Mouse (Mus musculus) spleen, adult 18-20 months (tissue): ENCODE data around the gene Angel1.

Experiments used
- DNase-seq, 2 experiments: peaks; one replicate each; pipeline ENCODE4 v3.0.0; 2022; ENCODE audit warnings: mixed read lengths in 2 of 2

The Angel1 gene

DNA sequence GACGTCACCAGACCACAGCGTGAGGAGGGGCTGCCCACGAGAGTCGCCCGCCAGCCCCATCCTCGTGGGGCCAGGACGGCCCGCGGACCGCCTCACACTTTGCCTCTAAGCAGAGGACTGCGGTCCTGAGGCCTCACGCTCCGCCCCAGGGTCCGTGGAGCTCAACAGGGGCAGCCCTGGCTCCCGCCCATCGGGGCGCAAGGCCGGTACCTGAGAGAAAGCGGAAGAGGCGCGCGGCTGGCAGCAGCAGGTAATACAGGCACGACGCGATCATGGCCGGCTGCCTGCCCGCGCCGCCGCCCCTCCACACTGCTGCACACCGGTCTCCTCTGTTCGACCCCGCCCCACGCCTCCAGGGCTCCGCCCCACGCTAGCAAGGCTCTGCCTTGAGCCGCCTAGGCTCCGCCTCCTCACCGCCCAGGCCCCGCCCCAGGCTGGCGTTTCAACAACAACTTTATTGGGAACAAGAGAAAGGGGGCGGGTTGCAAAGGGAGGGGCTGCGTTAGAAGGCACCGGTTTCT, at the start of gene Angel1:
Gene Angel1 (minus strand): TSS at position 341 of the 521 bp plus-strand sequence.
- peak; percentile 98 for DNase-seq

DNA sequence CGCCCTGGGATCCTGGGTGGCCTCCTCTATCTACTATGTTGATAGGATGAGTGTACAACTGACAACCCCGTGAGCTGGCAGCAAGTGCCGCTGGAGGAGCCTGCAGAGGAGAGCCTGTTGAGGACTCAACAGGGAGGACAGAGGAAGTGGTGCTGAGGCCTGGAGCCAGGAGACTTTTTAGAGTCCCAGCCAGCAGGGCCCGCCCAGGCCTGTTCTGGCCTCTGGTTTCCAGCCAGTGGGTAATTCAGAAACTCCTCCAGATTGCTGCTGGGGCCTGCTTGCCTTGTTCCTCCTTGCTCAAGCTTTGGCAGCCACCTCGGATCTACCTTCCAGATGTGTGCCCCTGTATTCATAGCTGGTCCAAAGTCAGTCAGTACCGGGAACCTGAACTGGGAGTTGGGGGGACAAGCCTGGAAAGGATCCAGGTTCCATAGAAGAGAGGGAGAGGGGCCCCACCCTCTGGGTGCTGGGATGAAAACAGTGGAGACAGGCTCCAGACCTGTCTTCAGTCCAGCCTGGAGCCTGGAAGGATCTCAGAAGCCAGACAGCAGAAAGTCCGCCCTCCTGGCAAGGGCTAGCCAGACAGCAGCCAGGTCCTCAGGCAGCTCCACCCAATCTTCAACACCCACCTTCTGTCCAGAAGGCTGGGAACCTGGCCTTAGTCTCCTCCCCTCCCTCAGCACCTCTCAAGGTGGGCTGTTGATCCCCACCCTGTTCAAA, 49.5 kb upstream of the Angel1 start:
- DNase-seq, result no peak

DNA sequence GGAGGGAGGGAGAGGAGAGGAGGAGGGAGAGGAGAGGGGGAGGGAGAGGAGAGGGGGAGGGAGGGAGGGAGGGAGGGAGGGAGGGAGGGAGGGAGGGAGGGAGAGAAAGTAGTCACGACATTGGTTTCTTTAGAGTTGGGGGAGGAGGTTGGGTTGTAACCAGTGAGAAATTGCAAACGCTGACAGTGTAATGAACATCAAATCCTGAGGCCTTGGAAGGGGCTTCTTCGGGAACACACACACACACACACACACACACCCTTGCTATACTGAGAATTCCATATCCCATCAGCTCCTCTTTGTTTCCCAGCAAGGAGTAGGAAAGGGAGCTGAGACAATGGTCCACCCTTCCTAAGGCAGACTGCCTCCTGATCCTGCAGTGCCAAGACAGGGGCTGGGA, 46.3 kb upstream of the Angel1 start:
- DNase-seq, result no peak

DNA sequence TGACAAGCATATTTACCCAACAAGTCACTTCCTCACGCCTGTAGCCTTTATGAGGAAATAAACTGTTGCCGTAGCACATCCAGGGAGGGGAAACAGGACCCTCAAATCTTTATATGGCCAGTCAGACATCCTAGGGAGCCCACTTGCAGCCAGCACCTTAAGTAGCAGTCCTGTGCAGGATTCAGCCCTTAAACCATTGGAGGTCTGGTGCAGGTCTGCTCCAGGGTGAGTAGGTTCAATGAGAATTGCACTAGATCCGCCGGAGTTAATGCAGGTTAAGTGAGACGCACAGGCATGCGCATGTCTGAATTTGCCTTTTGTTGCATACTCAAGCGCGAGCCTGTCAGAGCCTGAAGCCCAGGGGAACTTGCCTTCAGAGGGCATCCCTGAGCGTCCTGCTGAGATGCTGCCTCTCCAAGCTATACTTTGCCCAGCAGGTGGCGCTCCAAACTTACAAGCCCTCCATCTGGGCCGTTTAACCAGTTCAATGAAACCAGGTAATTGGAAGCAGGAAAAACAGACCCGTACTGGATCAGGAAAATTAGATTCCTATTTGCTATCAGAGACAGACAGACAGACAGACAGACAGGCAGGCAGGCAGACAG, 45.7 kb upstream of the Angel1 start:
- DNase-seq, result peak; percentile 66 to 87

DNA sequence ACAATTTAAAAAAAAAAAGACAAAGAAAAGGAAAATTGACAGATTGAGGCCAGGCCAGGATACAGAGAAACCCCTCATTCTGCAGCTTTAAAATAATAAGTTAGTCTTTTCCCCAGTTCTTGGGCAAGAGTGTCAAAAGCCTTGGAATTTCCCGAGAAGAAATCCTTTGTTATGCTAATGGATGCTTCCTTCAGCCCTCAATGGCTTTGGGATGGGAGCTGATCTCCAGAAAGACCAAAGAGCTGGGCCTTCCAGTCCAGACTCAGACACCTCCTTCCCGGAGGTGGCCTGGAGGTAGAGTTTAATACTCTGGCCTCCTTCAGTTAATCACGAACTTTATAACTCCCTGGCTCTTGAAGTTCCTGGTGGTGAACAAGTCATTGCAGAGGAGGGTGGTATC, 44.7 kb upstream of the Angel1 start:
- DNase-seq, result no peak

DNA sequence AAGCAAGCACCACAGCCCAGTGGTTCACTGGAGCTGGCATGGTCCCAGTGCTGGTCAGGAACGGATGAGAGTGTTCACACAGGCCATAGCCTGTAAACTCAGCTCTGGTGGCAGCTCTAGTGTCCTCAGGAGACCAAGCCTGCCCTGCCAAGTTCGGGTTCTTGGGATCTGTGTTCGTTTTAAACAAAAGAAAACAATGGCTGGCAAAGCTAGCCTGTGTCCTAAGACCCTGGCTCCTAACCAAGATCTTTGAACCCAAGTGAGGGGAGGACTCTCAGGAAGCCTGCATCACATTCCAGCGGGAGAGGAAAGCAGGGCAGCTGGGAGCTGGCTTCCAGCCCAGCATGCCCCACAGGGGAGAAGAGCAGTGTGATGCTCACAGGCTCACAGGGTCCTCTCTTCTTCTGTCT, 44.0 kb upstream of the Angel1 start:
- no peak for DNase-seq

DNA sequence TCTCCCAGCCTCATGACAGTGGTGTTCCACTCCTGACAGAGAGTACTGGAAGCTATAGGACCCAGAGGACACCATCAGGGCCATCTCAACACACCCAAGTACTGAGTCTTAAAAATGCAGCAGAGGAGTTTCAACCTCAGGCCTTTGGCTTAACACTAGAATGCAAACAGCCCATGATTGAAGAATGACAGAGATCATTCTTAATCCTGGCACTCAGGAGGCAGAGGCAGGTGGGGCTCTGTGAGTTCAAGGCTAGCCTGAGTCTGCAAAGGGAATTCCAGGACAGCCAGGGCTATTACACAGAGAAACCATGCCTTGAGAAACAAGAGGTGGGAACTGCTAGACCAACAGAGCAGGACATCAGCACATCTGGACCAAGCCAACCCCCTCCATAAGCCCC, 43.6 kb upstream of the Angel1 start:
- no peak for DNase-seq

DNA sequence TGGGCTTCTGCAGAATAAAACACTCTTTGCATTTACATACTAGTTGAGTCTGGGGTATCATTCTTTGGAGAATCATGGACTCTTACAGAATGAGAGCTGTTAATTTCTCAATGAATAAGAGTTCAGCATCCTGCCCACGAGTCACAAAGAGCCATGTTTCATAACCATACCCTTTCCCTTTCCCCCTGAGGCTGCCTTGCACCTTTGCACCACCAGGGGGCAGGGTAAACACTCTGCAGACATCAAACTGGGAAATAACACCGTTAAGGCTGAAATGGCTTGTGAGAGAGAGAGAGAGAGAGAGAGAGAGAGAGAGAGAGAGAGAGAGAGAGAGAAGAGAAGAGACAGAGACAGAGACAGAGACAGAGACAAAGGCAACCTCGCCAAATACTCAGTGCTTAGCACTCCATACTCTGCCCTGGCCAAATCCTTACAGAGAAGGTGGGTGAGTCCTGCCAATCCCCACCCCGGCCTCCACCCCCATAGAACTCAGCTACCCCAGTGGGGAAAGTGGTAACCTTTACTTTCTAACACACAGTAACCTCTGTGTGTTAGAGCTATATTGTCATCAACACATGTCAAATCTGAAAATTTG, 42.8 kb upstream of the Angel1 start:
- peak; percentile 58 to 82 for DNase-seq

DNA sequence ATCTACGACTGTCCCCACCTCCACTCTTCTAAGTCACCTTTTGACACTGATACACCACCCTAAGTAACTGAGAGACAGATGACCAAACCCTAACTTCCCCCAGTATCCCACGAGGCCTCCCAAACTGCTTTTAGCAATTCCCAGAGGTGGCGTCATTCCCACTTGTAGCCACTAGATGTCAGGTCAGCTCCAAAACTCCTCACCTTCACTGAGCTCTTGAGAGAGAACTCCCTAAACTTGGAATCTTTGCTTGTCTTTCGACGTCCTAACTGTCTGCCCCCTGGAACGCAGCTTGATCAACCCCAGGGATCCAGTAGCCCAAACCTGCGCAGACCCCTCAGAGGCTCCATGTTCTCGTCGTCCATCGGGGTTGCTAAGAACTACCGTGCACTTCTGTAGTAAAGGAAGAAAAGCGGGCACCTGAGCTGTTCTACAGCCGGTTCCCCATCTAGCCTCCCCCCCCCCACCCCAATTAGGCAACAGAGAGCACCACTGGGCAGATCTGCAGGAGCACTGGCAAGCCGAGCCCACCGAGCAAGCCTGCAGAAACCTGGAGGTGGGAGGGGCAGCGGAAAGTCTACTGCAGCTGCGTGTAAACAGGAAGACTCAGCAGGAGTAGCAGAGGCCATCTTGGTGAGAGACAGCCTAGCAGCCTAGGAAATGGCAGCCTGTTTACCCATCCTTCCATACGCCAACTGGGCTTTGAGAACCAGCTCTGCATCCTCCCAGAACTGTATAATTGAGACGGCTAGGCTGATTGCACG, 41.8 kb upstream of the Angel1 start:
- peak in 1 of 2 experiments; percentile 36 for DNase-seq

DNA sequence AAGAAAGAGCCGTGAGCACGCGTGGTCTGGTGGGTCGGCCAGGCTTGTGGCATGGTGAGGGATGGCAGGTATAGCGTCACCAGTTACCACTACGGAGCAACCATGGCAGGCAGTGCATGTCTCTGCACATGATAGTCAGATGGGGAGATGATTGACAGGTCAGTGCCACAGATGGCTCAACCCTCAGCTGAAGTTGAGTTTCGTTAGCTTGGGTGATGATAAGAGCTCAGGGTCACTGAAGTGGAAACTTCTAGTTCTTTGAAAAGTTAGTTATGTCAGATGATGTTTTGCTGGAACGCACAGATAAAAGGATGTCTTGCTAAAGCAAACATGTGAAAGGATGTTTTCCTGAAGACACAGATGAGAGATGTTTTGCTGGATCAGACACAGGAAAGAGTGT, 40.2 kb upstream of the Angel1 start:
- DNase-seq, result no peak

DNA sequence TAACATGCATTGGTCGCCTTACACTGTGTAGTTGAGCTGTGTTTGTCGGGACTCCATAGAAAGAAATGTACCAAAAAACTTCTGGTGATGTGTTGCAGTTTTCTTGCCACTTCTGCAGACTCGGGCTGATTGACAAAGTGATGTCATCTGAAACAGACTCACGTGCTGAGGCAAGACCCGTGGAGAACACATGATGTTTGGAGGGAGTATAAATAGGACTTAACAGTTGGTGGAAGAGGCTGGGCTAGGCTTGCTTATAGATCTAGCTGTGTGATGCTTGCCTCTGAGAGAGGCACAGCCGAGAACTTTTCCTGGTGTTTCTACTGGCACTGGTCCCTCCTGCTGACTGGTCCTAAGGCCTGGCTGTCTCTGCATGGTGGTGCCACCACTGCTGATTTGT, 37.8 kb upstream of the Angel1 start:
- no peak for DNase-seq

DNA sequence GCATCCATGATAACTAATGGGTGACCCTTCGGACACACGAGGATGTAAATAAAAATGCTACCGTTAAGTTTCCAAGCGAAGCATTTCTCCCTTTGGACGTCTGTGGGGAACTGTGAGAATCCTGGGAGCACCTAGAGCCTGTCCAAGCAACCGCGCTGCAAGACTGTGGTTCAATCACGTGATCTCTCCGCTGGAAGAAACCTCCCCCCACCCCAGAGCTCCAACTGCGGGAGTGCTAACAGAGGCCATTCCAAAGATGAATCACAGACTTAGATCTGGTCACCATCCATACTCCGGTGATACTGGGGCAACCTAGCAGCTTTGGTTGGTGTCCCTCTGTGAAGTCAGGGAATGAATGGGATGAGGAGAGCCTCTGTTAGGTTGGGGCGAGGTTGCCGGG, 34.8 kb upstream of the Angel1 start:
- no peak for DNase-seq

DNA sequence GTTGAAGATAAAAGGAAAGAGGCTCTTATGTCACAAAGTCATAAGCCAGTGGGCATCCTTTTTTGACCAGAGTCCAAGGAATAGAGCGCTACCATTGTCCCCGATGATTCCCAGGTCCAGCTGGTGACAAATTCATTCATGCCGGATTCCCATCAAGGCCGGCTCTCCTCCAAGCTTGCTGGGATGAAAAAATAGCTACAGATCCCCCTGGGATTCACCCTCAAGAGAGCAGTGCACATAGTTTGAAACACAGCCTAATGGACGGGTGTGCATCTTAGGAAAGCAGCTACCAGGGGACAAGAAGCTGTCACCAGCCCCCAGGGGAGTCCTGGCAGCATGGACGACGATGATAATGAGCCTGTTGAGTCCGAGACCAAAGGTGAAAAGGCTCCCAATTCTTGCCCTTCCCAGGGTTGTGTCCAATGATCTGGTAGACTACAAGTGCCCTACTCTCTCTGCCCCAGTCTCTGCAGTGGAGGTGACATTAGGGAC, 8.1 kb upstream of the Angel1 start, which contains the start of gene Lrrc74a:
Gene Lrrc74a (plus strand): TSS at position 51 of the 492 bp plus-strand sequence.
- no peak for DNase-seq

DNA sequence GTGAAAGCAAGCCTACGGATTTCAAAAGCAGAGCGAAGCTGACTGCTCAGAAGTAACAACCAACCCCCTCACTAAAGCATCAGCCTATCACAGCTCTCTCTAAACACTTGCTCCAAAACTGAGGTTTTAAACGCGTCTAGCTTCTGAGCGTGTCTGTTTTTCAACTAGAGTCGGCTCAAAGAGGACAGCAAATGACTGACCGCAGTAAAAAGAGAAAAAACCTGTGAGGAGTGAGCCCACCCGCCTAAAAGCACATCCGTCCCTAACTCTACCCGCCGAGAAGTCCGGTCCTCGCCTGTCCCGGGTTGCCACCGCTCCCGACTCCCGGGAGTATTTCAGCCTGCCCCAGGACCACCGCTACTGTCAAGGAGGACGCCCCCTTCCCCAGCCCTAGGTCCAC, 554 bp downstream of the Angel1 start:
- DNase-seq, result no peak

DNA sequence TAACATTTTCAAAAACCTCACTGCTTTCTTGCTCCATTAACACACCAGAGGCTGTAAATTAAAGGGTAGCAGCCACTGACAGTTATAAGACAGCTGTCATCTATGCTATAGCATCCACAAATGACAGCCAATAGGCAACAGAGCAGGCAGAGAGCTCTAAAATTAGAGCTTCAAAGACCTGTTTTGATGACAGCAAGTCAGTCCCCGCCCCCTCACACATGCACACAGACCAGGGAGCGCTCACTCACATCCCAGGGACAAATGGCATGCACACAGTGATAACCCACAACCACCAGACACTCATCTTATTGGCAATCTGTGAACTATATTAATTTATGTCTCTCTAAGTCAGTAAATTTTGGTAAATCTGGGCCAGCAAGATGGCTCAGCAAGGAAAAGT, 2.0 kb downstream of the Angel1 start:
- no peak for DNase-seq

DNA sequence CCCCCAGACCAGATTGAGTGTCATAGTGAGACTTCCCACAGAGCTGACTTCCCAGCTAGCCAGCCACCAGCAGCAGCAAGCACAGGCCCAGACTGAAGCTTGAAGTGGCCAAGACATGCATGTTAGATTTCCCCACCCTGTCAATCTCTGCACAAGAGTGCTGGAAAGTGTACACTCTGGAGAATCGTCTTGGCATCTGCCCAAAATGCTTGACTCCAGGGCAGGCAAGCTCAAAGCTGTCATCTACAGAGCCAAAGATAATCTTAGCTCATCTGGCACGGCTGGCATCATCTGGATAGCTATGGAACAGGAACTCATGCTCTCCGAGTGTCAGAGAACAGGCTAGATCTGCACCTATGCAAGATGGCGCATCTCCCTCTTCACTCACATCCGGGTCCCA, 4.8 kb downstream of the Angel1 start:
- no peak for DNase-seq

DNA sequence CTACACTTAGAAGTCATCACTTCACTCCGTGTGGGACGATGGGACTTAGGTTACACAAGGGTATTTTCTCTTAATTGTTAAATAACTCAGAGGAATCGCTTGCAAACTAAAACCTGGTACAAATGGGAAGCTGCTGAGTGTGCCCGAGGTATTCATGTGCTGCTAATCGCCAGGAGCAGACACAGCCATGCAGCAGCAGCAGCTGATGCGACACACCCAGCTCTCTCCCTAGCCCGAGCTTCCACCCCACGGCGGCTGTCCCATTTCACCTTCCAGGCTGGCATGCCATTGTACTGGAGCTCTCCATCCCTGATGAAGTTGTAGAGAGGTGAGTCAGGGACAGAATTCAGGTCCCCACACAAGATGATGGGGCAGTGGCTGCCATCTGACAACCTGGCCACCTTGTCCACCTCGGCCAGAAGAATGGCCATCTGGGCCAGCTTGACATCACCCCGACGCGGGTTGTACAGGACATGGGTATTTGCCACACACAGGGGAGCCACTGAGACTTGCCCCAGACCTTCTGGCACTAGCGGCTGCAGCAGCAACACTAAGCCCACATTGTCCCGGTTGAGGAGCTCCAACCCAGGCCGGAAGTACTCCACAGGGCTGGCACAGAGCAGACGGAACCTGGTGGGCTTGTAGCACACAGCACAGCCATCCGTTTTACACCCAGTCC, 6.2 kb downstream of the Angel1 start:
- no peak for DNase-seq

DNA sequence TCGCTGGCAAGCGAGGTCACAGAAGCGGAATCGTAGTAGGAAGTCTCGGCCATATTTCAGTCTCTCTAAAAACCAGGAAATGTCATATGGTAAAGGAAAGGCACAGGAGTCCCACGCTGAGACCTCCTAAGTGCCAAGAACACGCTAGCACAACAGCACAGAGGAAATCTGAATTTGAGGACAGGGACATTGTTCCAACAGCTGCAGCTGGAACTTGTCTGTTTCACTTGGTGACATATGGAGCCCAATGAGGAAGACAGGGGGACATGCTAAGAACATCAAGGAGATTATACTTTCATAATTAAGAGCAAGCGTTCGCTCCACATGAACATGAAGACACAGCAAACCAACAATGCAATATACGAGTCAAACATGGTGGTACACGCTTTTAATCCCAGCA, 9.3 kb downstream of the Angel1 start:
- no peak for DNase-seq

DNA sequence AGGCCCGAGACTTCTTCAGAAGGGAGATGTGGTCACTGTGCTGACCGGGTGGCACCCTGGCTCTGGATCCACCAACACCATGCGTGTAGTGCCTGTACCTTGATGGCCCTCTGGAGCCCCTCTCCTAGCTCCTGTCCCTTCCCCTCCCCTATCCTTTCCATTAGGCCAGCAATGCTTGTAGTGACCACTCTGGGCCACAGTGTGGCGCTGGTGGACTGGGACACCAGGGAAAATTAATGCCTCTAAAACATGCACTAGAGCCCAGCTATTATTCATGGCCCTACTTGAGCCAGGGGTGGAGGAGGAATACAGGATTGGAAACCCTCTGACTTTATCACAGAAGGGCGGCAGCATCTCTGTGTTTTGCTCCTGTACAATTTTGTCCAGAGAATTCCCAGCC, 10.9 kb downstream of the Angel1 start:
- DNase-seq, result peak in 1 of 2 experiments; percentile 58

DNA sequence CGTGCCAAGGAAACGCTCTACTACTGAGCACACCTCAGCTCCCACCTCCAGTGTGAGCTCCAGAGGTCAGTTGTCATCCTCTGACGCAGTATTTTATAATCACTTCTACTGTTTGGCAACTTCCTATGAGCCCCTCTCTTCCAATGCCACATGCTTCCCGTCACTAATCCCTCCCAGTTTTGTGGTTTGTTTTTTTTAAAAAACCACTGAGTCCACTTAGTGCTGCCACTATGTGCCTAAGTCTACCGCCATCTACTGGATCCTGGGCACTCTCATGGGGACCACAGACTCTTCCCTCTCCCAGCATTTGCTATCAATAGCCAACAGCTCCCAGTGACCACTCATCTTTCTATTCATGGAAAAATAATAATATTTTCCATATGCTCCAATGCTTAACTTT, 12.2 kb downstream of the Angel1 start:
- DNase-seq, result no peak

DNA sequence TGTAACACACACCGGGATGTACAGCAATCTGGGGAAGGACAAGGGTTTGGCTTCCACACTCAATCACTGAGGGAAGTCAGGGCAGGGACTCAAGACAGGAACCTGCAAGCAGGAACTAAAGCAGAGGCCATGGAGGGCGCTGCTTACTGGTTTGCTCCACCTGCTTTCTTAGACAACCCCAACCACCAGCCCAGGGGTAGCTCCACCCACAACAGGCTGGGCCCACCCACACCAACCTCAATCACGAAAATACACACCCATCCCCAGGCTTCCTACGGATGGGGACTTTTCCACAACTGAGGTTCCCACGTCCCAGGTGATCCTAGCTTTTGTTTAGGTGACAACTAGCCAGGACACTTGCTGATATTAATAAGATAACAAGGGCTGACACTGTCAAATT, 20.4 kb downstream of the Angel1 start:
- DNase-seq, result no peak

DNA sequence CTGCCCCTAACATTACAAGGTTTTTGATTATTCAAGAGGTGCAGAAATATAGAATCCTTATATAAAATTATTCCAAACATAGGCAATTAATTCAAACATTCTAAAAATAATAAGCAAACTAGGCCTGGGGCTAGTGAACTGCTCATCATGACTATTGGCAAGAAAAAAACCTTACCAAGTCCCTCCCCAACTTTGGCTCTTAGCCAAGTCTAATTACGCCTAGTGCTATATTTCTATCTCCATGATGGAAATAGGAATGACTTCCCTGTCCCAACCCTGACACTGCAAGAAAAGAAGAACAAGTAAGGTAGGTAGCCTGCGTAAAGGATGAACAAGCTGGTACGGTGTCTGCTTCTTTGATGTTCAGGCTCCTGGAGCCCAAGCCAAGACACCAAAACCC, 23.6 kb downstream of the Angel1 start:
- no peak for DNase-seq

DNA sequence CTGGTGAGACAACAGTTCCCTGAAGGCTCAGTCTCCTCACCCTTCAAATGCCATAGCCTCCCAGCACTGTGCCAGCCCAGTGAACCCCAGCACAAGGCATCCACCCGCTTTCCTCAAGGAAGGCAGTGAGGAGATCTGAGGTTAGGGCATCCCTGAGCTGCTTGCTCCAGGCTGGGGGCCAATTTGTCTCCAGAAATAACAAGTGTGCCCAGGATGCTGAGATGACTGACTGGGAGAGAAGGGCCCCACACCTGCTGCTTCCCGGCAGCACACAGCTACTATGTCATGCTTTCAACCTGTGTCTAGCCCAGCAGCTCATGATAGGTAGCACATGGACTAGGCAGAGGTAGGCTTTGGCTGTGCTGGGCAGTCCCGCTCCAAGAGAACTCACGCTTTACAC, 24.8 kb downstream of the Angel1 start:
- no peak for DNase-seq
